Mouse (Mus musculus): ENCODE measurements around the gene Itga4. TPM values are rescaled to one million over a fixed set of nuclear protein-coding genes. Genes with fewer than 3 reads are reported as not detected.

Itga4 gene
- total RNA-seq, 2 experiments from 2014 or later = 2.8 to 3.9 TPM

DNA sequence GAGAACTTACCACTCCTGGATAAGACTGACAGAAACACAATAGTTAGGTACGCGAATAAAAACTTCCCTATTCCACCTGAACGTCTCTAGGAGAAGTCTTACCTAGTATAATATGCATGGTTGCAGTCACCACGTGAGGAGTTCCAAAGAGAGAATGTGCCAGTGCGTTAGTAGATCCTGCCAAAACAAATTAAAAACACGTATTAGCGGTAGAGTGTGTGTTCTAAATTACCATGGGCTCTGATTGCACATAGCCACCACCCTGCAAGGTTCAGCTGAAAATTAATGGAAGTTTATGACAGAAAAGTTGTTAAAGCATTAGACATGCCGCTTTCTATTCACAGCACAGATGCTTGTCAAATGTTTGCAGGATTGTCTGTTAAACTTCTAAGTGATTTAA lies 87.9 kb downstream of the Itga4 start:
- no peak for DNase-seq
- intact Hi-C loops (cut with DNase I) = no loop called here

DNA sequence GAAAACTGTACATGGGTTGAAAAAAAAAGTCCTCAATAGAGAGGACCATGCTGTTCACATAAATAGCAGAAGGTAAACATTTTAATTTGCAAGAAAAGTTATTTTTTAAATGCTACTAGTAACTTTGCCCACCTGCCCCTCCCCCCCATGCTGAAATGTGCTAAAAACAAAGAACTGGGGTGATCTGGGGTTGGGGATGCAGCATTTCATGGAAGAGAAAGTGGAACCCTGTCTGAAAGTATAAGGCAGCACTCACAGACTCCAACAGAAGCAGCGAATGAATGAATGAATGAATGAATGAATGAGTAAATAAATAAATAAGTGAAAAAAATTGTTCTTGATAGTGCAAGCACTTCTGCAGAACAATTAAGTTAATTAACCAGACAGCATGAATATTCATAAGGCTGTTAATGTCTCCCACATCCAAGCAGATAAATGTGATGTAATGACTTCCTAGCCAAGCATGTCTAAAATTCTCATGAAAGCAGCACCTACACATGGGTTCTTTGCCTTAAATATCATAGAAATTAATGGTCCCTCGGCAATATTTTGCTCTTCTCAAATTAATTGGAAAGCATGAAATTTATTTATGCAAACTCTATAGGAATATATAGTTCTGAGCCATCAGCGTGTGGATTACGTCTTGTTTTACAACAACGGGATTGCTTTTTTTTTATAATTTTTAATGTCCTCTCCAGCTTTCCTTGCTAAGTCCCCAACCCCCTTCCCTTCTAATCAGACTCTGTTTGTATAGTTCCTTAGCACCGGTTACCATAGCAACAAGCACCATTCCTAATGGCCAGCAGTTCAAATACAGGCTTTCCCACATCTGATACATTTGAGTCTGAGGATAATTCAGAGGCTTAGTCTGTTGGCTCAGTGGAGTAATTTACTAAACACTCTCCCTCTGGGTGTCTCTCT lies 96.2 kb downstream of the Itga4 start:
- intact Hi-C loops (cut with DNase I) = no loop called here
- DNase-seq = no peak

DNA sequence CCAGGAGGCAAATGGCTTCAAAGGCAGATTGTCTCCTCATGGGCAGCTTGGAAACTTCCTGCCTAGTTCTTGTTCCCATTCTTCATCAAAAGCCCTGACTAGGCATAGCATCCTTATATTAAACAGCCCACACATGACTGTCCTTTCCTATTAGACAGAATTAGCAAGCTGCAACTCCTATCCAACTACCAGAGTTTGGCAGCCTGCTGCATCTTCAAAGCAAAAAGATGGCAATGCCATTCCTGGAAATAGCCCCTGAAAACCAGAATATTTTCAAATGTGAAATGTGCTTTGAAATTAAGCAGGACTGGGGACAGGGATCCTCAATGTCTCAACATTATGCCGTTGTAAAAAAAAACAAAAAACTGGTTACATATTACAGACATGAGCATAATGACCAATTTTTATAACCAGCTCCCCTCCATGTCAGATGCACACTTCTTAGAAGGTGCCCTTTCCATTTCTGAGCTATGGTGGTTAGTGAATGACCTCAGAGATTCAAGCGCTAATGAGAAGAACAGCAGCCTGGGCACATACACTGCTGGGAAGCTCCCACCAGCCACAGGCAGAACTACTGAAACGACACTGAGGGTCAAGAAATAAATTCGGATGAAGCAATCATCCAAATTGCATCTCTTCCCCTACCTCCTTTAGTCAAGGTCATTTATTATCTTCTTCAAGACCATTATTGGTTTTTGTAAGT lies 97.0 kb downstream of the Itga4 start:
- intact Hi-C loops (cut with DNase I) = no loop called here
- DNase-seq = no peak

DNA sequence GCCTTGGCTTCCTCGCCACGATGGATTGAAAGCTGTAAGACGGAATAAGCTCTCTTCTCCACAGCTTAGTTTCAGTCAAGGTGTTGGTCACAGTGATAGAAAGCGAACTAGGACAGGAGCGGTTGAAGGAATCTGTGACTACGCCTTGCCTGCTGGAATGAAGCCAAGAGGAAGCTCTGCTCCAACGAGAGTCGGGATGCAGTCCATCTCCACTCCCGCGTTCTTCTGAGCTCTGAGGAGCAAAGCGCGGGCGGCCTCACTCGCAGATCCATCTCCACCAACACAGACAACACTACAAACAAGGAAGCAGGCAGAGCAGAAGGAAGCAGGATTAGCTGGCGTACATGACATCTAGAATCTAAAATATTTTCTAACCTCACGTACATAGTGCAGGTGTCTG lies 99.5 kb downstream of the Itga4 start:
- intact Hi-C loops (cut with DNase I) = no loop called here
- DNase-seq = no peak

DNA sequence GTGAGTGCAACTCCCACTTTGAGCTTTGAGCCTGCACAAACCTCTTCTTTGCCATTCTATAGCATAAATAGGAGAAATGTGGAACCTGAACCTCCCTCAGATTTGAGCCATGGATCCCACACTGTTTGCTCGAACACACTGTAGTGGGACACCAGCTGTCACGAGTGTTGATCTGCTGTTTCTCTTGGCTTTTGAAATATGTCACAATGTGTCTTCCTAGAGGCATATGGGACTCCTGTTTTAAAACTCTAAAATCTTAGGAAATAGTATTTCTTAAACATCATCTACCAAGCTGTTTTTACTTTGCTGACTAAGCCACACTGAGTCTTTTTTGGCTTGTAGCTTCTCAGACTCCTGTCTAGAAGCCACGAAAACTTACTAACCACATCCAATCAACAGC lies 102.6 kb downstream of the Itga4 start:
- intact Hi-C loops (cut with DNase I) = no loop called here
- DNase-seq = no peak

DNA sequence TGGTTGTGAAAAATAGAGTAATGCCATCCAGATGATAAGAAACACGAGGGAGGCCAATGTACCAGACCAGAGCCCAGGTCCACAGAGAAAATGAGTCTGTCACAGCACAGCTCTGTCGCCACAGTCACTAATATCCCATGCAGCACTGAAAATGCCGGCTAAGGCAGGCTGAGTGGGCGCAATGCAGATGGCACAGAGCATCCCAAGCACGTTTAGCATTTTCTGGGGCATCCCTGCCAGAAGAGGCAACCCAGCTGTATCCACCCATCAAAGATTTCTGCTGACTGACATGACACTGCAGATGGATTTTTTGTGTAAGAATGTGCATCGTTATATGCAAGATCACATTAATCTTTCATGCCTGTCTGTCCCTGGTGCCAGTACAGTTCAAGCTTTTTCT lies 106.8 kb downstream of the Itga4 start:
- intact Hi-C loops (cut with DNase I) = no loop called here
- DNase-seq = no peak

DNA sequence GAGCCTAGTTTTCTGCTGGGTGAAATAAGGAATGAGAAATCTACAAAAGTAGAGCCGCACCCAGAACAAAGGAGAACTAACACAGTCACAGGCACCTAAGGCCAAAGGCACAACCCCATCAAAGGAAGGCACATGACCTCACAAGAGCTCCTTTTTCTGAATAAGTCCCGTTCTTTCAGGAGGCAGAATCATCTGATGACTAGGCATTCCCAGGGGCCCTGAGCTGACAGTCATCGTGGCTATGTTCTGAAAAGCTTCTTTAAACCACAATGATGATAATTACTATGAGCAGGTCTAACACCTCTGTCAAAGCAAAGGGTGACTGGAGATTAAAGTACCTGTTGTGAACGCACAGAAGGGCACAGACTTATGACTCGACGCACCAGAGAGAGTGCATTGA lies 108.7 kb downstream of the Itga4 start:
- intact Hi-C loops (cut with DNase I) = no loop called here
- no peak for DNase-seq

DNA sequence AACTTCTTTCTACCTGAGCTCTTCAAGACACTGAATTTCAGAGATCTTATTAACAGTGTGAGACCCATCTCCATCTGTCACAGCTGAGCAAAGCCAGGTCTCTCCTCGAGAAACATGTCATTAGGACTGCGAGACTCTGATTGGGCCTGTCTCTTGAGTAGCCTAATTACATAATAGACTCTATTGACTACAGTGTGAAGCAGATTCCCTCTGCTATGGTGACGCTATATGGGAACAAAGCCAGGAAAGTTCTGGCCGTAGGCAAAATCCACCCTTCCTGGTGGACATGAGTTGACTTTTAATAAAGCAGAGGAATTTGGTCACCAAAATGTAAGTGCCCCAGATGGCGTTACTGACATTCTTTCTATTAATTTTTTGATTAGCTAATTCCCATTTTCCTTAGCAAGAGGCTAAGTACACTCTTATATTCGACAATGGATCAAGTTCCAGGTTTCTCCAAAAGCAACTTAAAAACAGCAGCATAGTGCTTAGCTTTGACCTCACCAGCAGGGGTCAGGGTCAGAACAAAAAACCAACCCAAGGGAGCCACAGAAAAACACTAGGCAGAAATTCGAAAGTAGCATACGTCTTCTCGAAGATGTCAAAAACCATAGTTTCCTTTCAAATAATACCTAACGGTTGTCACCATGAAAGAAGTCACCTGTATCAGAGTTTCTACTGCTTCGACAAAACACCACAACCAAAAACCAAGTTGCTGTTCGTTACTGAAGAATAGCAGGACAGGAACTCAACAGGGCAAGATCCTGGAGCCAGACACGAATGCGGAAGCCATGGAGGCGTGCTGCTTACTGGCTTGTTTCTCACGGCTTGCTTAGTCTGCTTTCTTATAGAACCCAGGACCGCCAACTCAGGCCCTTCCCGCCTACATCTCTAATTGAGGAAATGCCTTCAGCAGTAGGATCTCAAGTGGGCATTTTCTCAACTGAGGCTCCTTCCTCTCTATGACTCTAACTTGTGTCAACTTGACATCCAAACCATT lies 112.5 kb downstream of the Itga4 start:
- intact Hi-C loops (cut with DNase I) = no loop called here
- no peak for DNase-seq

DNA sequence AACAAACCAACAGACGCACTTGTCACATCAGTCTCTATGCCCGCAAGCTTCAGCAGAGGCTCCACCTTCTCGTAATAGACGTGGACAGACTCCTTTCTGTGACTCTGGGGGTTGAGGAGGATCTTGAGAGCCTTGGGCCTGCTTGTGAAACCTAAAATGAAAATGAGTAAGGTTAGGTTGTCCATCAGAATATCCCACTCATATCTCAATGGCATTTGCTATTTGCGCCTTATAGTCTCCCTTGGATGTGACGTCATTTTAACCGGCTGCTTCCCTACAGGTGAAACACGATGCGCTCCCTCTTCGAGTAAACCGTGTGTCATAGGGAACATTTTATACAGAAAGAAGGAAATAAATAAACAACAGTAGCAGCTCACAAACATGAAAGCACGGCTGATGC lies 113.4 kb downstream of the Itga4 start:
- DNase-seq = no peak
- intact Hi-C loops (cut with DNase I) = no loop called here

DNA sequence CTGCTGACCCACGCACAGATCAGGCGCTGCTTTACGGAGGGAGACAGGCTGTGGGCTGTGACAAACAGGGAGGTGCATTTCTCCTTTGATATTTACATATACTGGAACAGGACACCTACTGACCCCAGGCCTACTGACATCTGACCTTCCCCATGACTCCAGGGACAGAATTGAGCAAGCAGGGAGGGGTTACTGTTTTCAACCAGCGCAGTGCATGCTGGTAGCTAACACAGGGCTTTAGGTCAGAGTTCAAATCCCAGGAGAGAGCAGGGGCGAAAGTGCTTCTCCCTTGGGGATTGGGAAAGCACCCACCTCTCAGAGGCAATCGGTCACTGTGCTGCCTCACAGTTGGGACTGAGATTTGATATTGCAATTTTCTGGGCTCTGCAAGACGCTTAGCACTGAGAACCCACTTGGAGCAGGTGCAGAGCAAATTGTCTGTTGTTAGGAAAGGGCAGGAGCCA lies 113.9 kb downstream of the Itga4 start:
- DNase-seq = no peak
- intact Hi-C loops (cut with DNase I) = no loop called here

DNA sequence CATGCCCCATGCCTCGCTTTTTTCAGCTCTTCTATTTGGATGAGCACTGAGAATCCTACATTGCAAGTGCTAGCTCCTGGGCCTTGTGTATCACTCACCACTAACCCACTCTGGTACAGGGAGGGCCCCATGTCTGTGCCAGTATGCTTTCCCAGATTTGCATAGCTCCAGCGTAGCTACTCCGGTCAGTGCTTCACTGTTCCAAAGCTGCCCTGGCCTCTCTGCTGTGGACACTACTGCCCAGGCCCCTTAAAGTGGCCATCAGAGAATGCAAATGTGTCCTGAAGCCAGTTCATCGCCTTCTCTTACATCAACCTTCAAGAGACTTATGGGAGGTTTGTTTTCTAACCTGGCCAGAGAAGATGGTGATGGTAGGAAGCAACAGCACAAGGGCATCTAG lies 114.7 kb downstream of the Itga4 start:
- intact Hi-C loops (cut with DNase I) = loop anchor here (5.0 kb wide), 1 partner anchor 127 kb away; no protein-coding TSS in a partner anchor
- no peak for DNase-seq

DNA sequence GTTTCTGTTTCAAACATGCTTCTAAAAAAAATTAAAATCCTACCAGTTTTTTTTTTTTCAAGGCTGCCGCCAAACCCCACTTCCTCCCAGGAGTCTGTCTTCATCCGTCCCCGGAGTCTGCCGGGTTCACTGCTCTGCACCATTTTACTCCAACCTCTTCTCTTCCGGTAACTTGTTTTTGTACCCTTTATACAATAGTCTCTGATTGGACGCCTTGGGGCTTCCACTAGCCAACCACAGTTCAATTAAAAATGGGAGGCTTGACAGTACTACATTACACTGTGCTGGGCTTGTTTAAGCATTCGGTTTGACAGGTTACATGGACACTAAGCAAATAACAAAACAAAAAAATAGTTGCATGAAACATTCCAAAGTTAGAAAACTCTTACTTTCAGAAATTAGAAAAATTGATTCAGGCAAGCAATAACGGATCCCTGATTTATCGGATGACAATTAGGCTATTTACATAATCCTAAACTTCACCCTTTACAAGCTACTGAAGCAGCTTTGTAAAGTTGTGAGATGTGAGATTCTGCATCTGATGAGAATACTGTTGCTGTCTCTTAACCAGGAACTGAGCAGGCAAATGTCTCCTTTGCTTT lies 115.6 kb downstream of the Itga4 start:
- intact Hi-C loops (cut with DNase I) = loop anchor here (5.0 kb wide), 1 partner anchor 126 kb away; no protein-coding TSS in a partner anchor
- no peak for DNase-seq

DNA sequence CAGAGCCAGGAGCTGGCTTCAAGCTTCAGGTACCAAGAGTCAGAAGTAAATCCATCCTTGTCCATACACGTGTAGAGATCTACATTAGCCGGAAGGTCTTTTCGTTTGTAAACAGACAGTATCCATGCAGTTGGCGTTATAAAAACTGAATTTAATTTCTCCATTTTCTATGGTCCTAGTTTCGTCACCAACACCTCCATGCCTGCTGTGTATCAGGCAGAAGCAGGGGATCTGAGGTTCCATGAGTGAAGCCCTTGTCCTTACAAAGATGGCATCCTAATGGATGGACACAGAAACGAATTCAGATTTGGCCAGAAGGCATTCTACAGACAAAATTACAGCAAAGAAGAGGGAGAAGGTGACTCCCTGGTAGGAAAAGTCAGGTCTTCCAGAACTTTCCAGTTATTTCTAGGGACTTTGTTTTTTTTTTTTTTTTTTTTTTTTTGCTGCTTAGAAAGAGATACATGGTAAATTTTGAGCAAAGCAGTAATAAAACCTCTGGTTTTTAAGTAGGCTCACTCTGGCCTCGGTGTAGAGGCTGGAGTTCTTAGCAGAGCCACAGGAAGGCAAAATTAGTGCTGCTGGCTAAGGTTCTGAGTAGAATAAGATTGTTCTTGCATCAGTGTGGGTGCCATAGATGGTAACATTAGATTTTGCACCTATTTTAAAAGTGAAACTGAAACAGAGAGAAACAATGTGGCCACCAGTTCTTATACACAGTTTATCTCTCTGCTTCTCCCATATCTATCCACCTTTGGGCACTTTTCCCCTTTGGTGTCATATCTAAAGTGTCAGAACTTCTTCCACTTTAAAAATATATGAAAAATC lies 116.3 kb downstream of the Itga4 start:
- no peak for DNase-seq
- intact Hi-C loops (cut with DNase I) = loop anchor here (5.0 kb wide), 1 partner anchor 126 kb away; no protein-coding TSS in a partner anchor

DNA sequence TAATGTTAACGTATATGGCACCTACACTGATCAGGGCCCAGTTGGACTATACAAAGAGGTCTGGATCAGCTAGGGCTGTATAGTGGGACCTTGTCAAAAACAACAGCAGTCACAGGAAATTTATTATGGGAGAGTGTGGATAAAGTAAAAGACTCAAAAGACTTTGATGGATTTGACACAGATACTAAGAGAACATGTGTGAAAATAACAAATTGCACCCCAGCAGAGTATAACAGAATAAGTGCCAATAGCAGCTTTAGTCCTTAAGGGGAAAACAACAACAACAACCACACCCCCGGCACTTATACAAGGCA lies 116.9 kb downstream of the Itga4 start:
- intact Hi-C loops (cut with DNase I) = loop anchor here (5.0 kb wide), 1 partner anchor 125 kb away; no protein-coding TSS in a partner anchor
- DNase-seq = no peak

DNA sequence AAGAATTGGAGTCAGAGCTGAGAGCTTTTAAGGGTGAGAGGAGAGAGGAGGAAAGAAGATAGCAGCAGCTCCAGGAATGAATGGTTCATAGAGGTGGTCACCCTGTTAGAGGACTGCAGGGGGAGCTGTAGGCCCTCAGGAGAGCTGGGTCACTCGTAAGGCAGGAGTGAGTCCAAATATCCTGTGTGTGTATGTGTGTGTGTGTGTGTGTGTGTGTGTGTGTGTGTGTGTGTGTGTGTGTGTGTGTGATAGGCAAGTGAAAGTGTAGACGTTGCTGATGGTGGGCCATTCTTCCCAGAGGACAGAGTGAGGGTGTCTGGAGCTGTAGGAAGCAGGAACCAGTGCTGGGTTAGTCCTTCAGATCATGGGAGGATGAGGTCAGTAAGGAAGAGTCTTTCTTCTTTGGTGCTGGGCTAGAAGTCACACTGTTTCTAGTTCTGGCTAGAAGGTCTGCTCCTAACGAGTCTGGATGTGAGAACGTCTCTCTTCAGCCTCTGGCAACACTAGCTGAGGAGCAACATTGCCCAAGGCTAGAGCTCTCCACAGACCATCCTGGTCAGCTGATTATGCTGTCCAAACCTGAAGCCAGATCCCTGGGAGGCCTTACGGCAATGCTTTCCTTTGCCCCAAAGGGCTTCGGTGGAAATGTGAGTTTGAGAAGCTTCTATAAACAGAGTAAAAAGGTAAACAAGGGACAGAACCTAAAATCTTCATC lies 117.4 kb downstream of the Itga4 start:
- peak in 1 of 2 experiments; percentile 3 for DNase-seq
- intact Hi-C loops (cut with DNase I) = loop anchor here (5.0 kb wide), 1 partner anchor 125 kb away; no protein-coding TSS in a partner anchor

DNA sequence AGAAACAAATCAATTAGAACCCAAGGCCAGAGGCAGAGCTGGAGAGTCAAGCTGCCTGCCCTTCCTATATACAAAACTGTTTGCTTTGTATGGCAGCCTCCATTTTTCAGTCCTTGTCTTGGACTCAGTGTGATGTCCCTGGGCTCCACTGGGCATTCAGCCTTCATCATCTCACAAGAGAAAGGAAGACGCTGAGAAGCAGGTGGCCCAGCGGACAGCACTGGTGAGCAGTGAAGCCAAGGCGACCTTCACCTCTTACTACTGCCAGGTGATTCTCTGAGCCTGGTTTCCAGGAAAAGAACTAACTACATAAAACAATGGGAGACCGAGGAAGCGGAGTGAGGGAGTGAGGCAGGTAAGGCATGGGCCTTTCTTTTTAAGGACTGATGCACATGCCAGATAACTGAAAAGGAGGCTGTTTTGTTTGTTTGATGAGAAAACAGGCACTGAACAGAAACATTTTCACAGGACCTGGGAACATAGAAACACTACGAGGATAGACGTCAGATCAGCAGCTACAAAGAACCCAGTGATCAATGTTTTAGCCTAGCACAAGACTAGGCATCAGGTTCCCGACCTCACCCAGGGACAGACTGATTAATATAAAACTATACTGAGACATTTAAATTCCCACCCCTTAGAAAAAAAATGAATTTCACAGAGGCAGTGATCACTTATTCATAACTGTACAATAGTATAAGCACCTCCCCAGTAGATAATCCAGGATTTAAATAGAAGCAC lies 123.3 kb downstream of the Itga4 start:
- DNase-seq = no peak
- intact Hi-C loops (cut with DNase I) = no loop called here

DNA sequence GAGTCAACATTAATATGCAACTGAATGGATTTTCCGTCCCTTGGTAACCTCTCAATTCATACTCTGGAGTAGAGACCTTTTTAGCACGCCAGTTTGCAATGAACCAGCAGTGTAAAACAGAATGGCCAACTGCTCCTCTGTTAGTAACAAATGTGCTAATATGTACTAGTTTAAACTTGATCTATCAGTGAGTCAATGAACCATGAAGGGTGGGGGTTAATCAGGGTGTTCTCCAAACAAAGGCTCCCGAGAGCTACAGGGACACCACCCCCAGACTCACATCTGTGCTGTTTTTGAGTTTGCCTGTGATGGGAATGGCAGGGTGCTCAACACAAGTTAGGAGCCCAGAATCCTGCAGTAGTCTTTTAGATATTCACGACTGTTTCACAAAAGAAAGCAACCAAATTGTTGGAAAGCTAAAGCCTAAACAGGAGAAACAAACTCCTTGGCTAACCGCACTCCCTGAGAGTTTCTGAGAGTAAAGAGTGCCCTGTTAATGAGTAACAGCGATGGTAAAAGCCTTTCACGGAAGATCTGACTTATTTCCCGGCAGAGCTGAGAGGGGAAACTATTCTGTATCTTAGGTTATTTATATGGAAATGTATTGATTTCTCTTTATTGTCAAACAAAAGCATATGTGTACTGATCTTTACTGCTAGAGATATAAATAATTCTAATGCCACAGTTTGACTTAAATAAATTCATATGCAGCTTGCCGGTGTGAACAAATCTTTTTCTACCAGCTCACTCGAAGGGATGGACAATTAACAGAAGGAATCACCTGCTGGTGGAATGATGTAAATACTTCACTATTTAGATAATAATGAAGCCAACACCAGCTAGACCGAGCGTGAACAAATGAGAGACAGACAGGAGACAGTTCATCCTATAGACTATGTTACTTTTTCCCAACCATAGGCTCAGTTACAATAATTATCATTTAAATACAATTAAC lies 124.1 kb downstream of the Itga4 start:
- intact Hi-C loops (cut with DNase I) = no loop called here

More for the DNA sequence above, 124.1 kb downstream of the Itga4 start:
- DNase-seq = no peak

All from gastrocnemius, postnatal 36 days (tissue).